Mouse (Mus musculus) brown adipose tissue, adult 24 weeks (tissue): Measurements from ENCODE around the gene Spef1. TPM values are rescaled to one million over a fixed set of nuclear protein-coding genes. Genes with fewer than 3 reads are reported as not detected.
A peak's percentile ranks its signal among the peaks of the same experiment; 100 is the strongest.

ENCODE experiments used
- H3K27ac ChIP-seq: fragments of 200-500 bp; replicated peaks from 2 replicates; pipeline ENCODE4 v1.5.1; 2012; ENCODE audit warnings: low read depth, mild to moderate bottlenecking, low read length
- H3K4me1 ChIP-seq: fragments of 200-500 bp; 2 replicates; pipeline ENCODE4 v1.6.1; 2012; ENCODE audit warnings: low read length, mixed read lengths; ENCODE audit not compliant: control insufficient read depth, insufficient read depth, insufficient read length
- H3K4me3 ChIP-seq: fragments of 200-500 bp; 2 replicates; pipeline ENCODE4 v1.5.1; 2012; ENCODE audit warnings: low read depth, mild to moderate bottlenecking, low read length, moderate library complexity; ENCODE audit not compliant: insufficient read depth
- polyA plus RNA-seq: library from polyadenylated mRNA; stranded (reverse); fragments of >200 nt; gene quantifications from 2 replicates; pipeline ENCODE4 v1.2.4, GENCODE M21; 2012; ENCODE audit not compliant: missing spikeins, insufficient read depth, insufficient read length

Gene Spef1
- polyA plus RNA-seq, 1 experiment, result 5.3 TPM

DNA sequence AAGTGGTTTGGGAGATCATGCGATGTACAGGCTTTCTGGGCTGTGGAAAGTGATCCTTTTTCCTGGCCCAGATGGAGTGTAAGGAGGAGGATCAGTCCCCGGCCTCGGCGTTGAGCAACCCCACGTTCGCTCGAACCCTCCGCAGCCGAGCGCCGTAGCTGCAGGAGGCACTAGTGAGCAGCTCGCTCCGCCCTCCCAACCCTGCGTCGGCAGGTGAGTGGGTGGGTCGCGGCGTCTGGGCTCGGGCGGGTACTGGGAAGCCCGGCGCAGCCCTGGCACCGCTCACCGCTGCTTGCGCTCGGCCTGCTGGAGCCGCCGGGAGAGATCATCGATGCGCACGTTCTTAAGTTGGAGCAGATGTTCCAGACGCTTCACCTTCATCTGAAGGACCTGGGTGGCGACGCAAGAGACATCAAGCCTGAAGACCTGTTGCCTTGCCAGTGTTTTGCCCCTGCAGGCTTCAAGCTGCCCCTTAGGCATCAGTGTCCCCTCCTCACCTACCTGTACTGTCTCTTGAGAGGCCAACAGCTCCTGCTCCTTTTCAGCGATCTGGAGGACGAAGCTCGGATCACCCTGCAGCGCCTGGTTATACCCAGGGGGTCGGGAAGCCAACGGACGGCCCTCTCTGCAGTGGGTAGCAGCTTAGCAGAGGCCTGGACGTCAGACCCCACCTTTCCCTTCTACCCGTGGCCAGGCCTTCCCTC, 15.5 kb downstream of the Spef1 start:
- Histone ChIP-seq H3K27ac (no peak overlapping the region), H3K4me1 (peaks cover 6% of the 10 kb centered on the region), H3K4me3 (no peak overlapping the region)

DNA sequence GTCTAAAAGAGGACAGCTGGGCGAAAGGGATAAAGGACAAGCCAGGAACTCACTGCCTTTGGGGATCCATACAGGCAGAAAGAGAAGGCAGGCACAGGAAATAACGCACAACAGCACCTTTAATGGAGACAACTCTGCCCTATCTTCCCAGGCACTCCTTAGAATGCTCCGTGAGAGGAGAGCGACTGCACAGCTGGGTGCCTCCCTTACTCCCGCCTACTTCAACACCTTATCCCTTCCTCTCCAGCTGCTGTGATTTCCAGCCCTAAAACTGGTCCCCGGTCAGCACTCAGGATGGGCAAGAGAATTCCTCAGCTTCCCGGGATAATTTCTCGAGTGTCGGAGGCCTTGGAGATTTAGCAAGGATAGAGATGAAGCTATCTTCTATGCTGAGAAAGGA, 16.1 kb downstream of the Spef1 start:
- Histone ChIP-seq H3K27ac (no peak overlapping the region), H3K4me3 (no peak overlapping the region), H3K4me1 (peaks cover 2% of the 10 kb centered on the region; the same call in 1 of the 2 replicates)

DNA sequence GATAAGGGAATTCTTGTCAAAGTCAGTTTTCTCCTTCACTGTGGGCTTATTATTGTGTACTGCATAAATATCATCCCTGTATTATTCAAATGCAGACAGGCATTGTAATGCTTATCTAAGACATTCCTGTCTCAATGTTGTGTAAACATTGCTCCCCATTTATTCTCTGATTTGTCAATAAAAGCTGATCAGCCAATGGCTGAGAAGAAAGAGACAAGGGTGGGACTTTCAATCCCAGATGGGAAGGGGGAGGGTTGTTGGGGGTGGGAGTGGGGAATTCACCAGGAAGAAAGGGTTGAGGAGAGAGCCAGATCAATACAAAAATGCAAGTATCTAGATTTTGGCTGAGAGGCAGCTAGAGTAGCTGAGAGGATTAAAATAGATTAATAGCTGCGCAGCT, 18.2 kb downstream of the Spef1 start:
- H3K4me1 ChIP-seq, result no peaks in the 10 kb centered on the region
- no peak overlapping the region for H3K4me3 ChIP-seq
- H3K27ac ChIP-seq, result no peak overlapping the region

DNA sequence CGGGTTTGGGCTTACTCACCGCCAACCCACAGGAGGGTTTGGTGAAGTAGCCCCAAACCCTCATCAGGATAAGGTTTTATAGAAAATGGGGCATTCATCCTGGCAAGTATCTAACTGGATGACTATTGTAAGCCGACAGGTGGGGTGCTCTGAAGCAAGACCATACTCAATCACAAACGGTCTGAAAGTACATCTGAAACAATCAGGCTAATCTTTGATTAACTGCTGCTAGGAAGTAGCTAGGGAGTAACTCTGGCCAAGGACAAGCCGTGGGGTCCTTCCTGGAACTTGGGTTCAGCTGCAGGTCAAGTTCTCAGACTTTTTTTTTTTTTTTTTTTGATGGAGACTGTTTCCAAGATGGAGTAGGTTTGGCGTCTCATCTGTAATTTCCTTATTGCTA, 19.1 kb downstream of the Spef1 start:
- H3K4me3 ChIP-seq, result no peak overlapping the region
- H3K4me1 ChIP-seq, result no peaks in the 10 kb centered on the region
- no peak overlapping the region for H3K27ac ChIP-seq

DNA sequence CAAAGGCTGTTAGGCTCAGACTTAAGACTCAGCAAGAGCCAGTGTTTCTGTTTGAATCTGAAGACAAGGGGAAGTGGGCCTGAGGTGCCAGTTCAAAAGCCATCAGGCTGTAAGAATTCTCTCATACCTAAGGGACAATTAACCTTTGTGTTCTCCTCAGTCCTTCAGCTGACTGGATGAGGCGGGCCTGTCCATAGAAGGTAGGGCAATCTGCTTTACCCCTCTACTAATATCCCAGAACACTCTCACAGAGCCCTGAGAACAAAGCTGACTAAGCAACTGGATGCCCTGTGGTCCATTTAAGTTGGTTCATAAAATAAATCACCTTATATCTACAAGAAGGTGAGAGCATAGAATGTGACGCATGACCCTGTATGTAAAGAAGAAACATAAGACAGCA, 20.9 kb downstream of the Spef1 start:
- Histone ChIP-seq H3K27ac (no peak overlapping the region), H3K4me1 (no peaks in the 10 kb centered on the region), H3K4me3 (no peak overlapping the region)

DNA sequence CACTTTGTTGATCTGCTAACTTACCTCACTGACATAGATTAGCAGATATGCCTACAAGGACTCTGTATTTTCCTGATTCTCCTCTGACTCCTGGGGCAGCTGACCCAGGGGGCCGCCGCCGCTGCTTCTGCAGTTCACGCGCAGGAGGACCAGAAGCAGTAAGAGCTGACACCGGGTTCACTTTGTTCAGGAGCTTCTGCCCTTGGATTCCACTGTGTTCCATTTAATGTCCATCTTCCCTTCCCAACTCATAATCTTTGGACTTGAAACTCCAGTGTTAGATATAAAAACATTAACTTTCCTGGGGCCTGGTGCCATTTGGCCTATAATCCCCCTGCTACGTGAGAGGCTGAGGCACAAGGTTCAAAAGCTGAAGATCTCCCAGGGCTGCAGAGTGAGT, 23.2 kb downstream of the Spef1 start:
- Histone ChIP-seq H3K27ac (no peak overlapping the region), H3K4me3 (no peak overlapping the region), H3K4me1 (no peaks in the 10 kb centered on the region)

DNA sequence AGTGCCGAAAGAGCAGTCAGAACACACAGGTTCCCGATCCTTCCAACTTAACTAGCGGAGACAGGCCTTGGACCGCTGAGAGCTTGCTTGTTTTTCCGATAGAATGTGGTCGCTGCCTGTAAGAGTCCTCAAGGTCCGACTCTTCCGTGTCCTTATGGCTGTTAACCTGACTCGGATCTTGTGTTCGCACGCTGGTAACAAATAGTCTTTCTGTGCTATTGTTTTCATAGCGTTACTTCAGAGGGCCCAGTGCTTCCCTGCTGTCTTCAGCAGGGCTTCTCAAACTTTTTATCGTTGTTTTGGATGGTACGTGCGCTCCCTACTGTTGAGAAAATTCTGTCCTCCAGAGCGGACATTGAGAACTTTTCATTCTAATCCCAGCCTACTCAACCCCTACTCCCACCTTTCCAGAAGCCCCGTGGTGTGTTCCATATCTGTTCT, 26.4 kb downstream of the Spef1 start:
- peaks cover 21% of the 10 kb centered on the region for H3K4me1 ChIP-seq

DNA sequence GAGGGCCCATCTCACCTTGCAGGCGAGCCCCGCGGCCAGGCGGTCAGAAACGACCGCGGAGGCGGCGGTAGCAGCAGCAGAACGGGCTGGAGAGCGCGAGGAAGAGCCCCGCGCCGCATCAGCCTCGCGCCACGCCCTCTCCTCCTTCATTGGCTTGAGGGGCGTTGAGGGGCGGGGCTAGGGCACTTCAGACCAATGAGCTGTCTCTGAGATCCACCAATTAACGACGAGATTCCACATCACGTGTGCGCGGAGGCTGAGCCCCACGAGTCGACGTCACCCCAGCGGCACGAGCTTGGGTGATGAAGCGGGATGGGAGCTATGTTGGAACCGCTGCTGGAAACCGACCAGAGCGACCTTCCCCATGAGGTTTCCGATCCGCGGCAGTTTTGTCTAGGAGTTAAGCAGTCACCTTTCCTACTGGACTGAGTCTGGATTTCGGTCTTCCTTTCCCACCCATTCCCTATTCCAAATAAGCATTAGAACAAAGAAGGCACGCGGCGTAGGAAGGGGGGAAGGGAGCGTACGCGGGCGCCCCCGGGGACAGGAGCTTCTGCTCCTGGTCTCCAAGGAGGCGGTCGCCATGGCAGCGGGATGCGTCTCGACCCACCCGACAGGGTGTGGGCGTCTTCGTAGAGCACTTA, 27.0 kb downstream of the Spef1 start, which contains the start of gene 1700037H04Rik:
Gene 1700037H04Rik (minus strand): TSS at position 144 of the 644 bp plus-strand sequence.
- Histone ChIP-seq H3K4me1 (peaks cover 21% of the 10 kb centered on the region), H3K27ac (peak within 1 kb of the TSS; percentile 85), H3K4me3 (peak within 1 kb of the TSS; percentile 75)

More for the DNA sequence above, 26.4 kb downstream of the Spef1 start:
- Histone ChIP-seq H3K27ac (peak overlapping the region; percentile 85), H3K4me3 (peak overlapping the region; percentile 69)

DNA sequence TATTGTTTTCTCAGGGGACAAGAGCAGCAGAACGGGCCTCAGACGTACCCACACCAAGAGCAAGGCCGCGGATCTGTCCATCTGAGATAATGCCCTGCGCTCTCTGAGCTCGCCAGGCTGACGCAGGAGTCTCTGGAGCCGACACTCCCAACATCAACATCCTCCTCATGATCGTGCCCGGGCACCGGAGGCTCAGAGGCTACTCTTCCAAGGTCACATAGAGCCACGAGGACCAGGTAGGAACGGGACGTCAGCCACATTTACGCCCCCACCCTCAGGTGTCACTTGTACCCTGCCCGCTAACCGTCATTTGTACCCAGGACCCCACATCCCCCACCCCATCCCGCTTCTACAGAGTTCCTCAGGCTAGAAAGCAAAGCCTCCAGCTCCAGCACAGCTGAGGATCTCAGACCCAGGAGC, 27.6 kb downstream of the Spef1 start:
- peak overlapping the region; percentile 54 for H3K27ac ChIP-seq
- peaks cover 23% of the 10 kb centered on the region for H3K4me1 ChIP-seq
- peak overlapping the region; percentile 75 for H3K4me3 ChIP-seq

DNA sequence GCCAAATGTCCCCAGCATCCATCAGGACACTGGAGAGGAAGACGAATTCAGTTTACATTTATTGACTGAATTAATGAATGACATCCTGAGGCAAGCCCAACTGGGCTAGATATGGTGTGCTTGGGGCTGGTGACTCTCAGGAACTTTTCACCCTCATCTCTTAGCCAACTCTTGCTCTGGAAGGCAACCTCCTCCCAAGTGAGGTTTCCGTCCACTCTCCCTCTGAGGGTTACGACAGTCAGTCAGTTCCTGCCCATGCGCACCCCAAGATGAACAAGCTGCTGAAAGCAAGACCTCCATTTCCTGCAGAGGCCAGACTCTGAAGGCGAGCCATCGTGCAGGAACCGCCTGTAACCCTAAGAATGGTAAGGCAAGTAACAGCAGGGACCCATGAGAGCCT, 30.1 kb downstream of the Spef1 start:
- H3K4me1 ChIP-seq, result peaks cover 27% of the 10 kb centered on the region

DNA sequence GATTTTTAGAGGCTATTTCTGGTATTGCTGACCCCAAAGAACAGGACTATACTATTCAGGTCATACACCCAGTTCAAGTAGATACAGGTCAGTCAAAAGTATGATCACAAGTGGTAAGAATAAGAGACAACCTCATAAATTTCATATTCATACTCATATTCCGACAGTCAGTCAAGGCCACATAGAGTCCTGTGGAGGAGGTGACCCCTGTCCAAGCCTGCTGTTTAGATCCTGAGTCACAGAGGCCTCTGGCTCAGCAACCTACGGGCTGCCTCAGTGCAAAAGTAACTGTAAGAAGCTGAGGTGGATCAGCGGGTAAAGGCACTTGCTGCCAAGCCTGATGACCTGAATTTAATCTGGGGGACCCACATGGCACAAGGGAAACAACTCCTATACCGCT, 33.0 kb downstream of the Spef1 start:
- H3K4me1 ChIP-seq, result peaks cover 40% of the 10 kb centered on the region
- no peak overlapping the region for H3K4me3 ChIP-seq
- no peak overlapping the region for H3K27ac ChIP-seq

More for the DNA sequence above, 30.1 kb downstream of the Spef1 start:
- peak overlapping the region; percentile 69 for H3K27ac ChIP-seq
- H3K4me3 ChIP-seq, result no peak overlapping the region

DNA sequence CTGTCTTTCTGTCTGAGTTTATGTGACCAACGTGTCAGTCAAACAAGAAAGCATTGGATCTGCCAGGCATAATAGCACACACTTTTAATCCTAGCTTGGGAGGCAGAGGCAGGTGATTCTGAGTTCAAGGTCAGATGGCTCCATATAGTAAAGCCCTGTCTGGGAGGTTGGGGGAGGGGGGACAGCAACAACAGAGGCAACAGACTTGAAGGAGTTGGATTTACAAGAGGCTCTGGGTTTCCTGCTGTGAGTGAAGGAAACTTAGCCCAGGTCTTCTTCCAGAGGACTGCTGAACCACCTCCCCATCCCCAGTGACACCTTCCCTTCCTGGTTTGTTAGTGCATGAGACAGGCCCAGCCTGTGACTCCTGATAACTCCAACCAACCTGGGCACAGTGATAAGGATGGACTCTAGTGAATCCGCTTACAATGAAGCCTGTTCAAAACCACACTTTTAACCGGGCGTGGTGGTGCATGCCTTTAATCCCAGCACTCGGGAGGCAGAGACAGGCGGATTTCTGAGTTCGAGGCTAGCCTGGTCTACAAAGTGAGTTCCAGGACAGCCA, 34.8 kb downstream of the Spef1 start:
- peak overlapping the region; percentile 40; the same call in 1 of the 2 replicates for H3K27ac ChIP-seq
- no peak overlapping the region for H3K4me3 ChIP-seq
- peaks cover 41% of the 10 kb centered on the region for H3K4me1 ChIP-seq

DNA sequence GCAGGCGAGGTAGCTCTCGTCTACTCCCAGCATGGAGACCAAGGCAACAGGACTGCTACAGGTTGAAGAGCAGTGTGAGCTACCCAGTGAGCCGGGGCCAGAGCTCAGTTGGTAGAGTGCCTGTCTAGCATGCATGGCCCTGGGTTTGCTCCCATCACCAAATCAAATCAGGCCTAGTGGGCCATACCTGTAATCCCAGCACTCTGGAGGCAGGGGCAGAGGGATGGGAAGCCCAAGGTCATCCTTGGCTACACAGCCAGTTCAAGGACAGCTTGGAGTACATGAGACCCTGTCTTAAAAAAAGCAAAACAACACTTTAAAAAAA, 37.9 kb downstream of the Spef1 start:
- H3K4me3 ChIP-seq, result no peak overlapping the region
- H3K27ac ChIP-seq, result peak overlapping the region; percentile 95

DNA sequence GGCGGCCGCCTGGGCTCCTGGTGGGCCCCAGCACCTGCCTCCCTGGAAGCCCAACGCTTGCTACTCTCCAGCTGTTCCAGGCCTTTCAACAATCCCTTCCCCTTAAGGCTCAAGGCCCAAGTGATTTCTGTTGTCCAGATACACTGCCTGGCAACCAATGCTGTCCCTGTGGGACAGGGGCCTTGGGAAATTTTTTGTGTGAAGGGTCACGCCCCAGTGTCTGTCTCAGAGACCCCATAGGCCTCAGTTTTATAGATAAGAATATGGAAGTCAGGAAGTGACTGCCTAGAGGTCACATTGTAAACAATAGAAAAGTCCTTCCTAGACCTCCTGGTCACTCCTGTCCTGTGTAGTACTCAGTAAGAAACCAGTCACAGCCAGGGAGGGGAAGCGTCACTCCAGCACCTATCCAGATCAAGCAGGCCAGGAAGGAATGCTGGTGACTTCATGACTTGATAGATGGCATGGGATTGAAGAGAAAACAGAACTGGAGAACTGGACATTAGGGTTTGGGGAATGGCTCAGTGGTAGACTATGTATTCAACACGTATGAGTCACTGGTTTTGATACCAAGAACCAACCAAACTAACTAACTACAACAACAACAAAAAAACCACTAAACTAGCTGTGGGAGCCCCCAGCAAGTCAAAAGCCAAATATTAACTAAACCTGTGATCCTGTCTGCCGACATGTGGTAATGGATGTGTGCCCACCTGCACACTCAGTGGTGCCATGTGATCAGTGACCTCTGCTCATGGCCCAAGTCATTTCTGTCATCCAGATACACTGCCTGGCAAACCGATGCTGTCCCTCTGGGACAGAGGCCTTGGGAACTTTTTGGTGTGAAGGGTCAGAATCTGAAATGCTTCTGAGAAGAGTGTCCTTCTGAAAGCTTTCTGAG, 38.5 kb downstream of the Spef1 start:
- H3K4me3 ChIP-seq, result peak overlapping the region; percentile 15
- H3K27ac ChIP-seq, result peak overlapping the region; percentile 99
- peaks cover 33% of the 10 kb centered on the region for H3K4me1 ChIP-seq

More for the DNA sequence above, 37.9 kb downstream of the Spef1 start:
- H3K4me1 ChIP-seq, result peaks cover 33% of the 10 kb centered on the region

DNA sequence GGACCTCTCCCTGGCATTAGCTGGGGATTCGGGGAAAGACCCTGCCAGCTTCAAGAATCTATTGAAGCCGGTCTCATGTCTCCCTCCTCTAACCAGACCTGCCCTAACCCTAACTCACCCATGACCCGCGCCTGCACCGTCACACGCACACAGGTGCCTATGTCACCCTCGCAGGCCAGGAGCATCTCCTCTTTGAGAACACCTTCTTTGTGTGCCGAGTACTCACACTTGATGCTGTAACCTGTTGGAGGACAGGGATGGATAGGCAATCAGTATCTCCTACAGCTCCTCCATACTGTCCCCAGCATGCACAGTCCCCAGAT, 40.1 kb downstream of the Spef1 start:
- H3K4me3 ChIP-seq, result peak overlapping the region; percentile 4; the same call in 1 of the 2 replicates
- H3K4me1 ChIP-seq, result peaks cover 36% of the 10 kb centered on the region
- H3K27ac ChIP-seq, result peak overlapping the region; percentile 99
